Mouse (Mus musculus) MEL (cell line): Measurements from ENCODE around the gene Slc30a9. TPM values are rescaled to one million over a fixed set of nuclear protein-coding genes. Genes with fewer than 3 reads are reported as not detected.

ENCODE experiments used
- DNase-seq: peaks from one replicate; pipeline ENCODE4 v3.0.0; 2011; ENCODE audit warnings: low read depth, low spot score
- H3K27ac ChIP-seq: 2 replicates; pipeline ENCODE4 v1.5.1; 2012; ENCODE audit warnings: low read depth, mild to moderate bottlenecking, control low read depth, low read length, moderate library complexity; ENCODE audit not compliant: control insufficient read depth
- H3K27me3 ChIP-seq, 2 experiments: fragments of 150-350 bp in 1 of 2; sonication (generic) in 1 of 2; 2 replicates each; pipeline ENCODE4 v1.6.1; 2012; ENCODE audit warnings: low read length in 2 of 2, mild to moderate bottlenecking in 2 of 2, improper control_type of control experiment in 1 of 2, moderate library complexity in 1 of 2; ENCODE audit not compliant: insufficient read depth in 2 of 2, control insufficient read depth in 1 of 2
- H3K36me3 ChIP-seq, 2 experiments: 2 replicates each; pipeline ENCODE4 v1.6.1; 2012 to 2014; ENCODE audit warnings: low read length in 2 of 2, improper control_type of control experiment in 1 of 2, inconsistent platforms in 1 of 2, mild to moderate bottlenecking in 1 of 2; ENCODE audit not compliant: insufficient read depth in 2 of 2, control insufficient read depth in 1 of 2
- H3K4me1 ChIP-seq, 2 experiments: fragments of 150-350 bp in 1 of 2; sonication (generic) in 1 of 2; 2 replicates each; pipeline ENCODE4 v1.6.1; 2012; ENCODE audit warnings: low read length in 2 of 2, improper control_type of control experiment in 1 of 2, mild to moderate bottlenecking in 1 of 2; ENCODE audit not compliant: insufficient read depth in 2 of 2, control insufficient read depth in 1 of 2
- H3K4me3 ChIP-seq, 2 experiments: fragments of 150-350 bp in 1 of 2; sonication (generic) in 1 of 2; 2 replicates each; pipeline ENCODE4 v1.5.1; 2012; ENCODE audit warnings: low read depth in 2 of 2, low read length in 2 of 2, mild to moderate bottlenecking in 2 of 2, moderate library complexity in 2 of 2, control low read depth in 1 of 2, improper control_type of control experiment in 1 of 2; ENCODE audit not compliant: control insufficient read depth in 1 of 2, insufficient read depth in 1 of 2
- H3K79me2 ChIP-seq: 2 replicates; pipeline ENCODE4 v1.6.1; 2012; ENCODE audit warnings: mild to moderate bottlenecking, low read length, moderate library complexity; ENCODE audit not compliant: control insufficient read depth, poor library complexity, insufficient read depth
- H3K9ac ChIP-seq: 2 replicates; pipeline ENCODE4 v1.6.1; 2012; ENCODE audit warnings: low read depth, mild to moderate bottlenecking, control low read depth, low read length, moderate library complexity; ENCODE audit not compliant: control insufficient read depth, poor library complexity, severe bottlenecking
- H3K9me3 ChIP-seq: fragments of 150-350 bp; sonication (generic); replicated peaks from 2 replicates; pipeline ENCODE4 v1.6.1; 2012; ENCODE audit warnings: mild to moderate bottlenecking, low read length, improper control_type of control experiment, moderate library complexity; ENCODE audit not compliant: insufficient read depth
- CTCF ChIP-seq, 3 experiments: IDR thresholded peaks in 2 of 3; conservative IDR thresholded peaks in 1 of 3; 2 replicates each; pipeline ENCODE4 v1.5.1; 2011 to 2012; ENCODE audit warnings: low read length in 3 of 3, low read depth in 2 of 3, mild to moderate bottlenecking in 2 of 3, improper control_type of control experiment in 1 of 3, inconsistent platforms in 1 of 3, mixed read lengths in 1 of 3, moderate library complexity in 1 of 3; ENCODE audit not compliant: control insufficient read depth in 1 of 3, insufficient read depth in 1 of 3, poor library complexity in 1 of 3, severe bottlenecking in 1 of 3
- E2F4 ChIP-seq: IDR thresholded peaks from 2 replicates; pipeline ENCODE4 v1.6.1; 2011; ENCODE audit warnings: low read depth, low read length, improper control_type of control experiment, borderline replicate concordance
- ETS1 ChIP-seq: IDR thresholded peaks from 2 replicates; pipeline ENCODE4 v1.6.1; 2012; ENCODE audit warnings: low read depth, mild to moderate bottlenecking, inconsistent platforms, low read length, improper control_type of control experiment, moderate library complexity
- GABPA ChIP-seq: IDR thresholded peaks from 2 replicates; pipeline ENCODE4 v1.6.1; 2012; ENCODE audit warnings: low read depth, mild to moderate bottlenecking, inconsistent platforms, low read length, improper control_type of control experiment, moderate library complexity
- HCFC1 ChIP-seq: IDR thresholded peaks from 2 replicates; pipeline ENCODE4 v1.6.1; 2012; ENCODE audit warnings: low read depth, mild to moderate bottlenecking, inconsistent platforms, low read length, improper control_type of control experiment, moderate library complexity
- JUND ChIP-seq: IDR thresholded peaks from 2 replicates; pipeline ENCODE4 v1.6.1; 2011; ENCODE audit warnings: low read depth, mild to moderate bottlenecking, improper control_type of control experiment, low read length
- KAT2A ChIP-seq: conservative IDR thresholded peaks from 2 replicates; pipeline ENCODE4 v1.6.1; 2012; ENCODE audit warnings: low read depth, low read length, improper control_type of control experiment, inconsistent platforms
- MAFK ChIP-seq: IDR thresholded peaks from 2 replicates; pipeline ENCODE4 v1.6.1; 2011; ENCODE audit warnings: low read depth, mild to moderate bottlenecking, low read length, improper control_type of control experiment, borderline replicate concordance
- MAX ChIP-seq: IDR thresholded peaks from 2 replicates; pipeline ENCODE4 v1.6.1; 2011; ENCODE audit warnings: low read length, improper control_type of control experiment
- MAZ ChIP-seq: IDR thresholded peaks from 2 replicates; pipeline ENCODE4 v1.6.1; 2012; ENCODE audit warnings: low read depth, mild to moderate bottlenecking, inconsistent platforms, low read length, improper control_type of control experiment
- MEF2A ChIP-seq: IDR thresholded peaks from 2 replicates; pipeline ENCODE4 v1.6.1; 2014; ENCODE audit warnings: low read depth, mild to moderate bottlenecking, inconsistent platforms, low read length, improper control_type of control experiment; ENCODE audit not compliant: poor library complexity, insufficient replicate concordance, severe bottlenecking; ENCODE audit errors: extremely low read depth
- MYB ChIP-seq: IDR thresholded peaks from 2 replicates; pipeline ENCODE4 v1.6.1; 2011; ENCODE audit warnings: mild to moderate bottlenecking, low read depth, low read length, improper control_type of control experiment
- MYC ChIP-seq: IDR thresholded peaks from 2 replicates; pipeline ENCODE4 v1.6.1; 2011; ENCODE audit warnings: low read depth, mild to moderate bottlenecking, low read length, improper control_type of control experiment, moderate library complexity
- POLR2AphosphoS2 ChIP-seq: IDR thresholded peaks from 2 replicates; pipeline ENCODE4 v1.6.1; 2011; ENCODE audit warnings: low read length, improper control_type of control experiment
- POLR2AphosphoS5 ChIP-seq: IDR thresholded peaks from 2 replicates; pipeline ENCODE4 v1.6.1; 2012; ENCODE audit warnings: low read depth, borderline replicate concordance, mild to moderate bottlenecking, inconsistent platforms, low read length, moderate library complexity, mixed read lengths
- RAD21 ChIP-seq: IDR thresholded peaks from 2 replicates; pipeline ENCODE4 v1.6.1; 2011; ENCODE audit warnings: mild to moderate bottlenecking, low read depth, low read length, improper control_type of control experiment
- RCOR1 ChIP-seq: IDR thresholded peaks from 2 replicates; pipeline ENCODE4 v1.6.1; 2012; ENCODE audit warnings: low read depth, mild to moderate bottlenecking, inconsistent platforms, low read length, improper control_type of control experiment
- TAL1 ChIP-seq: IDR thresholded peaks from 2 replicates; pipeline ENCODE4 v1.6.1; 2012; ENCODE audit warnings: mild to moderate bottlenecking, inconsistent platforms, low read length, moderate library complexity, mixed read lengths
- TBP ChIP-seq: IDR thresholded peaks from 2 replicates; pipeline ENCODE4 v1.8.0; 2011; ENCODE audit warnings: low read depth, low read length, improper control_type of control experiment
- USF1 ChIP-seq: IDR thresholded peaks from 2 replicates; pipeline ENCODE4 v1.6.1; 2014; ENCODE audit warnings: low read depth, mild to moderate bottlenecking, inconsistent platforms, low read length, improper control_type of control experiment, moderate library complexity
- ZKSCAN1 ChIP-seq: IDR thresholded peaks from 2 replicates; pipeline ENCODE4 v1.6.1; 2012; ENCODE audit warnings: low read depth, mild to moderate bottlenecking, inconsistent platforms, low read length, improper control_type of control experiment, moderate library complexity
- polyA plus RNA-seq, 2 experiments: library from polyadenylated mRNA; stranded (reverse) in 1 of 2; unstranded in 1 of 2; fragments of >175 nt in 1 of 2; fragments of >200 nt in 1 of 2; gene quantifications; 2 replicates each; pipeline versions ENCODE4 v1.2.1 to v1.2.4; 2012; ENCODE audit warnings: low replicate concordance in 2 of 2, low read depth in 1 of 2; ENCODE audit not compliant: insufficient read length in 2 of 2, insufficient read depth in 1 of 2, missing spikeins in 1 of 2
- total RNA-seq: library from RNA; depleted of rRNA; stranded (reverse); fragments of 300-350 nt; gene quantifications from 2 replicates; pipeline ENCODE4 v1.2.3, GENCODE M21; 2012

The Slc30a9 gene
- total and polyA plus RNA-seq, 3 experiments, result 20.2 to 284 (median 37.6) TPM

- Histone ChIP-seq H3K4me3 (no peak overlapping the region), H3K27ac (no peak overlapping the region), H3K9ac (no peak overlapping the region), H3K79me2 (no peaks in the 10 kb centered on the region), H3K36me3 (no peaks in the 10 kb centered on the region), H3K27me3 (no peaks in the 10 kb centered on the region), H3K9me3 (no peaks in the 10 kb centered on the region), H3K4me1 (no peaks in the 10 kb centered on the region)
- no peak for DNase-seq
- no peak for TF ChIP-seq CTCF (IDR thresholded peaks at IDR 0.05 in 2 of 3, conservative IDR thresholded peaks at IDR 0.05 in 1 of 3; ENCODE audit: control insufficient read depth in 1 of 3, insufficient read depth in 1 of 3, low read depth in 2 of 3, low read length in 3 of 3, poor library complexity in 1 of 3, severe bottlenecking in 1 of 3)
- no peak for TF ChIP-seq POLR2AphosphoS5
- TF ChIP-seq RCOR1, result no peak
- no peak for TF ChIP-seq TAL1
- TF ChIP-seq MYC, result no peak
- no peak for TF ChIP-seq ETS1
- no peak for TF ChIP-seq MAZ
- no peak for TF ChIP-seq ZKSCAN1
- no peak for TF ChIP-seq MAX
- TF ChIP-seq MAFK, result no peak
- TF ChIP-seq GABPA, result no peak
Measured at GRCm38 (mm10) chr5:67395211-67395851, 88.6 kb downstream of the Slc30a9 start.

GRCm38 (mm10) chr5:67397186-67397585 lies 90.4 kb downstream of the Slc30a9 start:
- no peaks in the 10 kb centered on the region for H3K79me2 ChIP-seq
- DNase-seq, result no peak
- H3K27me3 ChIP-seq, result no peaks in the 10 kb centered on the region
- H3K9me3 ChIP-seq, result no peaks in the 10 kb centered on the region
- TF ChIP-seq POLR2AphosphoS5, result no peak
- no peak for TF ChIP-seq USF1
- no peak for TF ChIP-seq HCFC1
- no peak for TF ChIP-seq JUND
- TF ChIP-seq E2F4, result no peak
- no peak for TF ChIP-seq MAX
- no peak for TF ChIP-seq GABPA
- no peak for TF ChIP-seq POLR2AphosphoS2
- TF ChIP-seq MEF2A, result no peak
- TF ChIP-seq RAD21, result no peak
- no peak for TF ChIP-seq ETS1
- TF ChIP-seq MYB, result no peak
- no peak for TF ChIP-seq TBP
- TF ChIP-seq KAT2A, result no peak
- TF ChIP-seq TAL1, result no peak
- H3K9ac ChIP-seq, result no peak overlapping the region
- H3K4me3 ChIP-seq, result no peak overlapping the region
- no peaks in the 10 kb centered on the region for H3K4me1 ChIP-seq
- H3K27ac ChIP-seq, result no peak overlapping the region
- H3K36me3 ChIP-seq, result no peaks in the 10 kb centered on the region
